Mouse (Mus musculus) forebrain, embryonic 11.5 days (tissue): ENCODE data around the gene Pan2. TPM values are rescaled to one million over a fixed set of nuclear protein-coding genes. Genes with fewer than 3 reads are reported as not detected.

Source experiments
- ATAC-seq: fragments of 200-750 bp; cut with Nextera tagmentation; replicated peaks from 2 replicates; pipeline ENCODE4 v1.8.0; 2017; ENCODE audit warnings: moderate TSS enrichment; ENCODE audit not compliant: low FRiP score
- DNase-seq: peaks from one replicate; pipeline ENCODE4 v3.0.0-alpha.2; 2017; ENCODE audit warnings: low spot score
- H3K27ac ChIP-seq: fragments of 300-500 bp; sonication (generic); 2 replicates; pipeline ENCODE4 v1.5.1; 2014; ENCODE audit warnings: low read depth, low read length
- H3K27me3 ChIP-seq: fragments of 300-500 bp; sonication (generic); 2 replicates; pipeline ENCODE4 v1.6.1; 2014; ENCODE audit warnings: mild to moderate bottlenecking, low read length, mixed read lengths; ENCODE audit not compliant: control insufficient read depth, insufficient read depth
- H3K36me3 ChIP-seq: fragments of 300-500 bp; sonication (generic); 2 replicates; pipeline ENCODE4 v1.6.1; 2014; ENCODE audit warnings: mild to moderate bottlenecking, low read length, moderate library complexity, mixed read lengths; ENCODE audit not compliant: control insufficient read depth, insufficient read depth
- H3K4me1 ChIP-seq: fragments of 300-500 bp; sonication (generic); replicated peaks from 2 replicates; pipeline ENCODE4 v1.6.1; 2014; ENCODE audit warnings: low read length, mixed read lengths; ENCODE audit not compliant: control insufficient read depth, insufficient read depth
- H3K4me2 ChIP-seq: fragments of 300-500 bp; sonication (generic); 2 replicates; pipeline ENCODE4 v1.6.1; 2014; ENCODE audit warnings: low read depth, mild to moderate bottlenecking, low read length, moderate library complexity, mixed read lengths; ENCODE audit not compliant: severe bottlenecking
- H3K4me3 ChIP-seq: fragments of 300-500 bp; sonication (generic); 2 replicates; pipeline ENCODE4 v1.5.1; 2014; ENCODE audit warnings: low read depth, low read length
- H3K9ac ChIP-seq: fragments of 300-500 bp; sonication (generic); 2 replicates; pipeline ENCODE4 v1.6.1; 2014; ENCODE audit warnings: low read length
- H3K9me3 ChIP-seq: fragments of 300-500 bp; sonication (generic); 2 replicates; pipeline ENCODE4 v1.6.1; 2016; ENCODE audit warnings: low read length, mixed read lengths; ENCODE audit not compliant: control insufficient read depth
- WGBS: fragments of 180-500 bp; shearing (Covaris S2); extraction: QIAGEN DNeasy Blood & Tissue Kit; methylation state at CpG from one replicate; pipeline ENCODE4 v1.1.7; 2014; 5-methylcytosine and 5-hydroxymethylcytosine counted together
- polyA plus RNA-seq: library from polyadenylated mRNA; unstranded; fragments of >200 nt; fragmentation: Nextera tagmentation; extraction: Ambion mirVana; gene quantifications from 2 replicates; pipeline ENCODE4 v1.2.1, GENCODE M21; 2014

Pan2 gene
- polyA plus RNA-seq, 1 experiment from 2014 or later: 46.1 TPM

DNA sequence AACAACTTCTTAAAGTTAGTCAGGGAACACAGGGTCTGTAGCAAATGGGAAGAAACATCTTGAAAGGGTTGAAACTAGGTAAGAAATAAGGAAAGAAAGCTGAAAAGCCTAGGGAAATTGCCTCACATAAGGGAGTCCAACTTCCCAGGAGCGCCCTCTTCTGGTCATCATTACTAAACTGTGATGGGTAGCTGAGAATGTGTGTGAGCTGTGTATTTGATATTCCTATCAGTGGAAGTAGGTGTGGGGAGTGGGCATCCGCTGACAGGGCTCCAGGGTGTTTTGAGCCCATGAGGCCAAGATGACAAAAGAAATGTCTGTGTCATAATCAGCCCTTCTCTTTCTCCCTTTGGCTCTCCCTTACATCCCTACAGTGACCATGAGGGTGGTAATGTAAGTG, 55.7 kb downstream of the Pan2 start:
- WGBS: 49% methylated on average over 2 of the region's 2 CpGs

DNA sequence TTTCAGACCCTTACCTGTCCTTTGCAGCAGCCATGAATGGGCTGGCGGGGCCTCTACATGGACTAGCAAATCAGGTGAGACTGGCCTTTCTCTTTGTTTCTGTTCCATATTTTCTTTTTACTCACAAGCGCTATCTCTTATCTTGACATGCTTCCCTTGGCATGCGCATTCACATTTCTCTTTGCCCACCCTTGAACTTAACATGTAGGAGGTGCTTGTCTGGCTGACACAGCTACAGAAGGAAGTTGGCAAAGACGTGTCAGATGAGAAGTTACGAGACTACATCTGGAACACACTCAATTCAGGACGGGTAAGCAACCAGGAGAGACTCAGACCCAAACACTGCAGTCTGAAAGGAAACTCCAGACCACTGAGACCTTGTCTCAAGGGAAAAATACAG, 56.1 kb downstream of the Pan2 start:
- peaks cover 15% of the 10 kb centered on the region for H3K36me3 ChIP-seq
- WGBS: 93% methylated on average over 6 of the region's 6 CpGs

More for the DNA sequence above, 55.7 kb downstream of the Pan2 start:
- DNase-seq: peak; percentile 63
- H3K9ac ChIP-seq: no peak overlapping the region
- H3K27ac ChIP-seq: no peak overlapping the region
- no peak overlapping the region for H3K4me3 ChIP-seq
- no peak for ATAC-seq
- H3K27me3 ChIP-seq: no peaks in the 10 kb centered on the region
- H3K4me1 ChIP-seq: no peaks in the 10 kb centered on the region
- H3K9me3 ChIP-seq: no peaks in the 10 kb centered on the region
- H3K4me2 ChIP-seq: no peak overlapping the region
- peaks cover 19% of the 10 kb centered on the region for H3K36me3 ChIP-seq

DNA sequence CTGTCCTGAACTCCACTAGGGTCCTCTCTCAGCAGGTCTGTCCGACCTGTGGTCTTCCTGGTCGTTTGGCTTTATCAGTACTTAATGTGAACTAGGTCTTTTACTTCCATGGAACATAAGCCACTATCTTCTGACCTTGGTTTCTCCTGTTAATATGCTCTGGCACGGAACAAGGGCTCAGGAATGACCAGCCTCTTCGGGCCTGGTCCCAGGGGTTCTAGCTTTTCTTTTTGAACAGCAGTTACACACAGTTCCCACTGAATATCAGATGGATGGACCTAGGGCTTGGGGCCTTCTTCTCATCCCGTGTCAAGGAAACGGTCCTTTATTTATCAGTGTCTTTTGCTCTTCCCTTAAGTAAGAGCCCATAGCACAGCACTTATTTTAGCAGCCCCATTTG, 58.7 kb downstream of the Pan2 start:
- Histone ChIP-seq H3K9me3 (no peaks in the 10 kb centered on the region), H3K27ac (no peak overlapping the region), H3K4me3 (no peak overlapping the region), H3K4me2 (no peak overlapping the region), H3K36me3 (peaks cover 12% of the 10 kb centered on the region), H3K27me3 (no peaks in the 10 kb centered on the region), H3K9ac (no peak overlapping the region), H3K4me1 (no peaks in the 10 kb centered on the region)
- ATAC-seq: no peak
- 94% methylated on average over 6 of the region's 6 CpGs for WGBS
- no peak for DNase-seq

More for the DNA sequence above, 56.1 kb downstream of the Pan2 start:
- H3K27ac ChIP-seq: no peak overlapping the region
- ATAC-seq: no peak
- no peaks in the 10 kb centered on the region for H3K27me3 ChIP-seq
- no peak overlapping the region for H3K4me3 ChIP-seq
- H3K9me3 ChIP-seq: no peaks in the 10 kb centered on the region
- no peaks in the 10 kb centered on the region for H3K4me1 ChIP-seq
- H3K9ac ChIP-seq: no peak overlapping the region
- no peak for DNase-seq
- no peak overlapping the region for H3K4me2 ChIP-seq

DNA sequence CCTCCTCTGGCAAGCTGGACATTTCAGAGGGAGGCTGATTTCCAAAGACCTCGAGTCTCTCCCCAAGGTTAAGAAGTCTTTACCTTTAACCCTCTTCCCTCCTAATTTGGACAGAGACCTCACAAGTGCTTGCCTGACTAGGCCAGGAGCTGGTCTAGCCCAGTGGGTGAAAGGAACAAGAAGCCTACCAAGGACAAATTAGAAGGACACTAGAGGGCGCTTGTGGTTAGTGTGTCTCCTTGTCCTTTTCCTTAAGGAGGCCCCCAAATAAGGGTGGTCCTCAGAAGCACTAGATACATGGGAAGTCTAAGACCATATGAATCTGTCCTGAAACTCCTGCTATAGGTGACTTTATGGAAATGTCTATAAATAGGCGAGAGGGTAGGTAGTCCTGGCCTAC, 59.4 kb downstream of the Pan2 start:
- Histone ChIP-seq H3K4me3 (no peak overlapping the region), H3K4me1 (no peaks in the 10 kb centered on the region), H3K9me3 (no peaks in the 10 kb centered on the region), H3K27ac (no peak overlapping the region), H3K9ac (no peak overlapping the region), H3K36me3 (peaks cover 12% of the 10 kb centered on the region), H3K4me2 (no peak overlapping the region), H3K27me3 (no peaks in the 10 kb centered on the region)
- DNase-seq (no peak), ATAC-seq (no peak)
- 54% methylated on average over 3 of the region's 3 CpGs for WGBS

DNA sequence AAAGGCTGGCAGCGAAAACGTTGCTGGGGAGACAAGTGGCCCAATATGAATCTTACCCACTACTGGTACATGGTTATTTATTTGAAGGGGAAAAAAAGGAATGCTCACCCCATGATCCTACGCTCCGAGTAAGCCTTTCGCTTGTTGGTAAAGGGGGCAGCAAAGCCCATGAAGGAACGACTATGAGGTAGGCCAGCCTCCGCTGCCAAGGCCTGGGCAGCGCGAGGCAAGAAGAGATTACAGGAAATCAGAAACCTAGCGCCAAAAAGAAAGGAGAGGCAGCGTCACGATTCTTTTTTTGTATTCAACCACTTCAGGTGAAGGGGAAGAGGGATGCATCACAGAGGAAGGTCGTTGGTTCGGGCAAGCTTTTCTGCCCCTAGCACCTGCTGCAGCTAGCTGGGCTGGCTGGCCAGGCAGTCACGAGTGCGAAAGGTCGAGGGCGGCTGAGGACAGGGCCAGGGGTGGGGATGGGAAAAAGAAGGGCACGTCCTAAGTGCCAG, 64.8 kb downstream of the Pan2 start:
- H3K4me3 ChIP-seq: peak overlapping the region; percentile 70
- peak overlapping the region; percentile 64 for H3K9ac ChIP-seq
- peaks cover 2% of the 10 kb centered on the region for H3K36me3 ChIP-seq
- no peak overlapping the region for H3K27ac ChIP-seq
- H3K27me3 ChIP-seq: no peaks in the 10 kb centered on the region
- DNase-seq (no peak), ATAC-seq (no peak)
- no peaks in the 10 kb centered on the region for H3K4me1 ChIP-seq
- H3K4me2 ChIP-seq: peak overlapping the region; percentile 56
- no peaks in the 10 kb centered on the region for H3K9me3 ChIP-seq
- 21% methylated on average over 19 of the region's 19 CpGs for WGBS

DNA sequence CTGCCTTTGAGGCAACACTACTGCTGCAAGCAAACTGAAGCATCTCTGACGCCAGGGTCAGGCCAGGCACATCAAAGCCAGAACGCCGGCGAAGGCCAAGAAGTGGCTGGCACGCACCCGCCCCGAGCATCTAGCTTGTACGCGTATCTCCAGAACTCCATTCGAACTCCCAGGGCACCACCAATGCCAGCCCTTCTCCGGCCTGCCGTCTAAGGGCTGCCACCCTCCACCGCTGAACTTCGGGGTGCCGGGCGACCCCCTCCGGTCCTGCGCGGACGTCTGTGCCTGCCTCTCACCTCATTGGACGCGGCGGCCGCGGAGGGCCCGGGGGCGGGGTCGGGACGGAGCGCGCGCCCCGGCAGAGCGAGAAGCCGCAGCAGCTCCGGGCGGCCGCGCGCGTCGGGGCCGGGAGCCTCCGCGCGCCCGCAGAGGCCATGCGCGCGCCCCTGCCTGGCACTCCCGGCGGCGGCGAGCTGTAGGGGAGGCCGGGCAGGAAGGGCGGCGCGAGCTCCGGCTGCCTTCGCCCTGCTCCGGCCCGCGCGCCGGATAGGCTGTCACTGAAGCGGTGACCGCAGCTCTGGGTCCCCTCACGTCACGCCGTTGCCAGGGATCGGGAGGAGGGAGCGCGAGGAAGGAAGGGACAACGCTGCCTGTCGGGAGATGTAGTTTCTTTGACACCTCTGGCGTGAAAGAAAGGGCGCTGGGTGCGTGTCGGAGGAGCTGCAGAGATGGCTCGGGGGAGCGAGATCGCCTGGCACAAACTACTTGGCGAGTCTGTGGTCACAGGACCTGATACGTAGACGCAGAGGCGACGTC, 65.5 kb downstream of the Pan2 start, which contains the start of gene Coq10a:
Gene Coq10a, minus strand, starts transcription at position 596 of the 816 bp plus-strand sequence.
- Histone ChIP-seq H3K36me3 (no peaks in the 10 kb centered on the region; the same call in 1 of the 2 replicates), H3K27me3 (no peaks in the 10 kb centered on the region), H3K9ac (peak within 1 kb of the TSS; percentile 64), H3K4me3 (peak within 1 kb of the TSS; percentile 70), H3K4me1 (no peaks in the 10 kb centered on the region), H3K4me2 (peak within 1 kb of the TSS; percentile 56), H3K27ac (peak within 1 kb of the TSS; percentile 85), H3K9me3 (no peaks in the 10 kb centered on the region)
- WGBS: under 1% methylated on average over 84 of the region's 87 CpGs
- ATAC-seq (peak; percentile 95), DNase-seq (peak; percentile 94)

DNA sequence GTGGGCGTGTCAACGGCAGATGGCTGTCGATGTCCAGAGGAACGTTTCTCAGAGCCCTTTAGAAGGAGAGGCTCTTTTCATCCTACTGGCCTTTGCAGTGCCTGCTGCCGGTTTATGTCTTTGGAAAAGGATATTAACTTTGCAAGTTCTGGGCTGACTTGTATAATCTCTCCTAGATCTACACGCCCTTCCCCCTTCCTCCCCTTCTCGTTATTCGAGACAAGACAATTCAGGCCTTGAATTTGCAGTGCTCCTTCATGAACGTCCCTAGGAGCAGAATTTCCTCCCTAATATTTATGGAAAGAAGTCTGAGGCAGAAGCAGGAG, 66.0 kb downstream of the Pan2 start:
- Histone ChIP-seq H3K4me3 (peak overlapping the region; percentile 70), H3K27me3 (no peaks in the 10 kb centered on the region), H3K4me1 (no peaks in the 10 kb centered on the region), H3K36me3 (no peaks in the 10 kb centered on the region; the same call in 1 of the 2 replicates), H3K9ac (peak overlapping the region; percentile 64), H3K9me3 (no peaks in the 10 kb centered on the region), H3K4me2 (peak overlapping the region; percentile 56), H3K27ac (peak overlapping the region; percentile 85)
- ATAC-seq (no peak), DNase-seq (no peak)
- WGBS: 9% methylated on average over 9 of the region's 9 CpGs

DNA sequence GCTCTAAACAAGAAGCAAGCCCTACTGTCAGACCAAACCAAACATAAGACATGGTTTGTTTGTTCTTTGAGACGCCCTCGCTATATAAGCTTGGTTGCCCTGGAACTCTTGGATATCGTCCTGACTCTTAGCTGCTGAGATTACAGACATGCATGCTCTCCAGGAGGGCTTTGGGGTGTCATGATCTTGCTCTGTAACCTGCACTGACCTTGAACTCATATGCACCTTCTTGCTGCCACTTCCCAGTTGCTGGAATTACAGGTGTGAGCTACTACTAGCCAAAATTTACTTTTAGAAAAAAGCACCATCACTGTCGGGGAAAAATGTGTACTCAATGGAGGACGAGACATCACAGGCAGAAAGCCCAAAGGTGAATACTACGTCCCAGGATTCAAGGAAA, 66.5 kb downstream of the Pan2 start:
- H3K27ac ChIP-seq: peak overlapping the region; percentile 85; the same call in 1 of the 2 replicates
- H3K4me1 ChIP-seq: no peaks in the 10 kb centered on the region
- 79% methylated on average over 6 of the region's 6 CpGs for WGBS
- H3K36me3 ChIP-seq: no peaks in the 10 kb centered on the region; the same call in 1 of the 2 replicates
- H3K4me3 ChIP-seq: peak overlapping the region; percentile 70
- no peaks in the 10 kb centered on the region for H3K9me3 ChIP-seq
- H3K27me3 ChIP-seq: no peaks in the 10 kb centered on the region
- peak overlapping the region; percentile 64 for H3K9ac ChIP-seq
- peak overlapping the region; percentile 56 for H3K4me2 ChIP-seq
- ATAC-seq: no peak
- no peak for DNase-seq
